Mouse (Mus musculus) hindbrain, embryonic 14.5 days (tissue): ENCODE data around the gene Srrd. TPM values are rescaled to one million over a fixed set of nuclear protein-coding genes. Genes with fewer than 3 reads are reported as not detected.
A peak's percentile ranks its signal among the peaks of the same experiment; 100 is the strongest.
"Not testable (repeated sequence)": the region's sequence is repeated elsewhere in the genome, so short reads cannot be mapped to it uniquely, and the experiment has no call there.

Experiments used
- ATAC-seq: fragments of 200-750 bp; cut with Nextera tagmentation; 2 replicates; pipeline ENCODE4 v1.8.0; 2017; ENCODE audit warnings: moderate number of reproducible peaks, mild to moderate bottlenecking, moderate TSS enrichment, moderate library complexity; ENCODE audit not compliant: low FRiP score
- DNase-seq: peaks from one replicate; pipeline ENCODE4 v3.0.0-alpha.2; 2015; ENCODE audit warnings: low spot score
- H3K27ac ChIP-seq: fragments of 300-500 bp; sonication (generic); 2 replicates; pipeline ENCODE4 v1.5.1; 2014; ENCODE audit warnings: mild to moderate bottlenecking, moderate library complexity
- H3K27me3 ChIP-seq: fragments of 300-500 bp; sonication (generic); 2 replicates; pipeline ENCODE4 v1.6.1; 2014; ENCODE audit warnings: mild to moderate bottlenecking, low read length, mixed read lengths; ENCODE audit not compliant: control insufficient read depth, insufficient read depth
- H3K36me3 ChIP-seq: fragments of 300-500 bp; sonication (generic); replicated peaks from 2 replicates; pipeline ENCODE4 v1.6.1; 2014; ENCODE audit not compliant: control insufficient read depth, insufficient read depth
- H3K4me1 ChIP-seq: fragments of 300-500 bp; sonication (generic); replicated peaks from 2 replicates; pipeline ENCODE4 v1.6.1; 2014; ENCODE audit warnings: antibody characterized with exemption, low read length, mixed read lengths; ENCODE audit not compliant: control insufficient read depth, insufficient read depth
- H3K4me2 ChIP-seq: fragments of 300-500 bp; sonication (generic); replicated peaks from 2 replicates; pipeline ENCODE4 v1.6.1; 2014; ENCODE audit warnings: mild to moderate bottlenecking, moderate library complexity
- H3K4me3 ChIP-seq: fragments of 300-500 bp; sonication (generic); replicated peaks from 2 replicates; pipeline ENCODE4 v1.5.1; 2014; ENCODE audit warnings: mild to moderate bottlenecking, low read length
- H3K9ac ChIP-seq: fragments of 300-500 bp; sonication (generic); 2 replicates; pipeline ENCODE4 v1.6.1; 2014
- H3K9me3 ChIP-seq: fragments of 300-500 bp; sonication (generic); 2 replicates; pipeline ENCODE4 v1.6.1; 2016; ENCODE audit warnings: low read length; ENCODE audit not compliant: control insufficient read depth
- WGBS: fragments of 180-500 bp; shearing (Covaris S2); extraction: QIAGEN DNeasy Blood & Tissue Kit; methylation state at CpG from one replicate; pipeline ENCODE4 v1.1.7; 2014; 5-methylcytosine and 5-hydroxymethylcytosine counted together
- polyA plus RNA-seq: library from polyadenylated mRNA; unstranded; fragments of >200 nt; fragmentation: Nextera tagmentation; extraction: Ambion mirVana; gene quantifications from 2 replicates; pipeline ENCODE4 v1.2.1, GENCODE M21; 2014

The Srrd gene
- polyA plus RNA-seq, 1 experiment from 2014 or later = 62.5 TPM

- peak within 1 kb of the TSS; percentile 60 for H3K9ac ChIP-seq
- H3K9me3 ChIP-seq = no peaks in the 10 kb centered on the region
- H3K4me2 ChIP-seq = peak within 1 kb of the TSS; percentile 82
- no peaks in the 10 kb centered on the region for H3K27me3 ChIP-seq
- ATAC-seq (peak; percentile 92), DNase-seq (peak; percentile 98)
- H3K36me3 ChIP-seq = peaks cover 33% of the 10 kb centered on the region
- WGBS = 9% methylated on average over 48 of the region's 48 CpGs
- H3K4me1 ChIP-seq = peaks cover 16% of the 10 kb centered on the region
- peak within 1 kb of the TSS; percentile 82 for H3K27ac ChIP-seq
- peak within 1 kb of the TSS; percentile 75 for H3K4me3 ChIP-seq
Measured at GRCm38 (mm10) chr5:112325546-112326445, 17.0 kb downstream of the Srrd start, which contains the start of gene Tfip11. TSS of gene Tfip11 (plus strand) at chr5:112326358.

GRCm38 (mm10) chr5:112324637-112325545 is 17.9 kb downstream of the Srrd start:
- H3K36me3 ChIP-seq = peaks cover 24% of the 10 kb centered on the region
- no peak for ATAC-seq
- H3K27ac ChIP-seq = no peak overlapping the region
- H3K9me3 ChIP-seq = no peaks in the 10 kb centered on the region
- no peak overlapping the region for H3K9ac ChIP-seq
- H3K27me3 ChIP-seq = no peaks in the 10 kb centered on the region
- peak overlapping the region; percentile 82 for H3K4me2 ChIP-seq
- DNase-seq = no peak
- 36% methylated on average over 24 of the region's 24 CpGs for WGBS
- no peak overlapping the region for H3K4me3 ChIP-seq
- peaks cover 16% of the 10 kb centered on the region for H3K4me1 ChIP-seq

GRCm38 (mm10) chr5:112323246-112323645 is 19.6 kb downstream of the Srrd start:
- no peak for DNase-seq
- H3K4me2 ChIP-seq = no peak overlapping the region
- 87% methylated on average over 6 of the region's 6 CpGs for WGBS

GRCm38 (mm10) chr5:112321376-112321775 is 21.5 kb downstream of the Srrd start:
- DNase-seq (no peak), ATAC-seq (no peak)
- Histone ChIP-seq H3K27ac (no peak overlapping the region), H3K4me1 (peaks cover 8% of the 10 kb centered on the region), H3K4me2 (no peak overlapping the region), H3K9me3 (no peaks in the 10 kb centered on the region), H3K4me3 (no peak overlapping the region), H3K9ac (no peak overlapping the region), H3K36me3 (no peaks in the 10 kb centered on the region), H3K27me3 (no peaks in the 10 kb centered on the region)
- 79% methylated on average over 4 of the region's 4 CpGs for WGBS

More at GRCm38 (mm10) chr5:112323246-112323645, 19.6 kb downstream of the Srrd start:
- no peak overlapping the region for H3K9ac ChIP-seq
- H3K36me3 ChIP-seq = 0 out of 2 replicates have a peak, but pooled peaks cover 10% of the 10 kb centered on the region
- H3K27me3 ChIP-seq = no peaks in the 10 kb centered on the region
- no peak overlapping the region for H3K27ac ChIP-seq
- H3K4me1 ChIP-seq = peaks cover 16% of the 10 kb centered on the region
- H3K9me3 ChIP-seq = no peaks in the 10 kb centered on the region
- H3K4me3 ChIP-seq = no peak overlapping the region
- ATAC-seq = no peak

GRCm38 (mm10) chr5:112320936-112321335 is 21.9 kb downstream of the Srrd start:
- Histone ChIP-seq H3K4me3 (no peak overlapping the region), H3K27ac (no peak overlapping the region), H3K9ac (no peak overlapping the region), H3K4me2 (no peak overlapping the region), H3K9me3 (no peaks in the 10 kb centered on the region), H3K36me3 (peaks cover 1% of the 10 kb centered on the region; the same call in 1 of the 2 replicates), H3K4me1 (peaks cover 8% of the 10 kb centered on the region), H3K27me3 (no peaks in the 10 kb centered on the region)
- WGBS = 70% methylated on average over 6 of the region's 6 CpGs
- ATAC-seq (no peak), DNase-seq (no peak)

- no peak overlapping the region for H3K9ac ChIP-seq
- no peak overlapping the region for H3K4me2 ChIP-seq
- H3K9me3 ChIP-seq = no peaks in the 10 kb centered on the region
- H3K36me3 ChIP-seq = peaks cover 7% of the 10 kb centered on the region
- no peak for DNase-seq
- no peak for ATAC-seq
- H3K4me1 ChIP-seq = peaks cover 5% of the 10 kb centered on the region
- no peaks in the 10 kb centered on the region for H3K27me3 ChIP-seq
- no peak overlapping the region for H3K27ac ChIP-seq
- WGBS = 81% methylated on average over 5 of the region's 5 CpGs
- no peak overlapping the region for H3K4me3 ChIP-seq
Measured at GRCm38 (mm10) chr5:112320379-112320778, 22.5 kb downstream of the Srrd start.

GRCm38 (mm10) chr5:112319343-112319742 is 23.5 kb downstream of the Srrd start:
- not testable (repeated sequence) for ATAC-seq, H3K9me3 ChIP-seq, H3K27ac ChIP-seq, H3K4me2 ChIP-seq, DNase-seq, H3K4me3 ChIP-seq, H3K9ac ChIP-seq, H3K4me1 ChIP-seq, H3K27me3 ChIP-seq
- peaks cover 15% of the 10 kb centered on the region for H3K36me3 ChIP-seq
- 65% methylated on average over 2 of the region's 2 CpGs for WGBS

- DNase-seq = no peak
- Histone ChIP-seq H3K27me3 (no peaks in the 10 kb centered on the region), H3K27ac (no peak overlapping the region), H3K36me3 (peaks cover 29% of the 10 kb centered on the region), H3K9me3 (no peaks in the 10 kb centered on the region), H3K4me2 (no peak overlapping the region), H3K4me3 (no peak overlapping the region), H3K4me1 (no peaks in the 10 kb centered on the region), H3K9ac (no peak overlapping the region)
- no peak for ATAC-seq
- WGBS = 62% methylated on average over 5 of the region's 5 CpGs
Measured at GRCm38 (mm10) chr5:112317328-112317727, 25.5 kb downstream of the Srrd start.

GRCm38 (mm10) chr5:112316468-112316867 is 26.4 kb downstream of the Srrd start:
- no peaks in the 10 kb centered on the region for H3K27me3 ChIP-seq
- H3K4me3 ChIP-seq = no peak overlapping the region
- 70% methylated on average over 5 of the region's 5 CpGs for WGBS
- no peak overlapping the region for H3K9ac ChIP-seq
- no peaks in the 10 kb centered on the region for H3K9me3 ChIP-seq
- DNase-seq (no peak), ATAC-seq (no peak)
- H3K4me2 ChIP-seq = no peak overlapping the region
- H3K27ac ChIP-seq = no peak overlapping the region
- no peaks in the 10 kb centered on the region for H3K4me1 ChIP-seq
- H3K36me3 ChIP-seq = peaks cover 34% of the 10 kb centered on the region
